Mouse (Mus musculus) liver, postnatal 0 days (tissue): Measurements from ENCODE around the gene Mycbp2. TPM values are rescaled to one million over a fixed set of nuclear protein-coding genes. Genes with fewer than 3 reads are reported as not detected.

ENCODE experiments used
- ATAC-seq: fragments of 200-750 bp; cut with Nextera tagmentation; 2 replicates; pipeline ENCODE4 v1.8.0; 2017; ENCODE audit warnings: mild to moderate bottlenecking, moderate library complexity
- DNase-seq: peaks from one replicate; pipeline ENCODE4 v3.0.0-alpha.2; 2016
- H3K27ac ChIP-seq: fragments of 300-500 bp; sonication (generic); 2 replicates; pipeline ENCODE4 v1.5.1; 2014; ENCODE audit warnings: antibody characterized with exemption, moderate library complexity, mild to moderate bottlenecking, low read depth
- H3K27me3 ChIP-seq: fragments of 300-500 bp; sonication (generic); 2 replicates; pipeline ENCODE4 v1.6.1; 2014; ENCODE audit warnings: low read length, control low read depth, mixed read lengths; ENCODE audit not compliant: insufficient read depth
- H3K36me3 ChIP-seq: fragments of 300-500 bp; sonication (generic); replicated peaks from 2 replicates; pipeline ENCODE4 v1.6.1; 2014; ENCODE audit warnings: mild to moderate bottlenecking, control low read depth, low read length, moderate library complexity, mixed read lengths; ENCODE audit not compliant: insufficient read depth
- H3K4me1 ChIP-seq: fragments of 300-500 bp; sonication (generic); 2 replicates; pipeline ENCODE4 v1.6.1; 2014; ENCODE audit warnings: antibody characterized with exemption, mild to moderate bottlenecking, control low read depth; ENCODE audit not compliant: insufficient read depth
- H3K4me2 ChIP-seq: fragments of 300-500 bp; sonication (generic); 2 replicates; pipeline ENCODE4 v1.6.1; 2014; ENCODE audit warnings: low read depth, mild to moderate bottlenecking, low read length, moderate library complexity, mixed read lengths
- H3K4me3 ChIP-seq: fragments of 300-500 bp; sonication (generic); 2 replicates; pipeline ENCODE4 v1.5.1; 2014; ENCODE audit warnings: low read depth, low read length
- H3K9ac ChIP-seq: fragments of 300-500 bp; sonication (generic); replicated peaks from 2 replicates; pipeline ENCODE4 v1.6.1; 2014; ENCODE audit warnings: mild to moderate bottlenecking, moderate library complexity
- H3K9me3 ChIP-seq: fragments of 300-500 bp; sonication (generic); 2 replicates; pipeline ENCODE4 v1.6.1; 2016; ENCODE audit warnings: mild to moderate bottlenecking, control low read depth, low read length, mixed read lengths
- CTCF ChIP-seq: sonication (generic); IDR thresholded peaks from 2 replicates; pipeline ENCODE4 v1.5.1; 2016; ENCODE audit warnings: antibody characterized with exemption, low read depth
- EP300 ChIP-seq: IDR thresholded peaks from 2 replicates; pipeline ENCODE4 v1.6.1; 2016; ENCODE audit warnings: antibody characterized with exemption, low read depth, mild to moderate bottlenecking
- WGBS: fragments of 180-500 bp; shearing (Covaris S2); extraction: QIAGEN DNeasy Blood & Tissue Kit; methylation state at CpG from one replicate; pipeline ENCODE4 v1.1.7; 2014; ENCODE audit not compliant: insufficient replicate concordance; 5-methylcytosine and 5-hydroxymethylcytosine counted together
- polyA plus RNA-seq: library from polyadenylated mRNA; unstranded; fragments of >200 nt; fragmentation: Nextera tagmentation; extraction: Ambion mirVana; gene quantifications from 2 replicates; pipeline ENCODE4 v1.2.1, GENCODE M21; 2015

Gene Mycbp2
- 7.1 and 8.0 TPM in 2 replicates for polyA plus RNA-seq

- no peaks in the 10 kb centered on the region for H3K9me3 ChIP-seq
These were observed at the start of gene Mycbp2 for GRCm38 (mm10) chr14:103346729-103347505. Mycbp2 (minus strand) TSS chr14:103346814.

GRCm38 (mm10) chr14:103392391-103392790, 45.8 kb upstream of the Mycbp2 start:
- H3K9ac ChIP-seq = no peak overlapping the region
- H3K9me3 ChIP-seq = no peaks in the 10 kb centered on the region
- no peaks in the 10 kb centered on the region for H3K36me3 ChIP-seq
- no peak for TF ChIP-seq EP300
- TF ChIP-seq CTCF = no peak
- H3K27ac ChIP-seq = no peak overlapping the region
- H3K27me3 ChIP-seq = no peaks in the 10 kb centered on the region
- H3K4me1 ChIP-seq = no peaks in the 10 kb centered on the region
- ATAC-seq (no peak), DNase-seq (no peak)
- no peak overlapping the region for H3K4me2 ChIP-seq
- no peak overlapping the region for H3K4me3 ChIP-seq
- 36% methylated on average over 7 of the region's 7 CpGs for WGBS

More at GRCm38 (mm10) chr14:103346729-103347505, at the start of gene Mycbp2:
- DNase-seq (peak; percentile 99), ATAC-seq (peak; percentile 96)
- 3% methylated on average over 35 of the region's 41 CpGs for WGBS
- H3K4me3 ChIP-seq = peak within 1 kb of the TSS; percentile 84
- H3K9ac ChIP-seq = peak within 1 kb of the TSS; percentile 80
- TF ChIP-seq CTCF (no peak), EP300 (0 out of 2 replicates have a peak, but pooled peaks have one; percentile 32)
- H3K4me1 ChIP-seq = peaks cover 36% of the 10 kb centered on the region
- H3K27ac ChIP-seq = peak within 1 kb of the TSS; percentile 93
- no peaks in the 10 kb centered on the region for H3K36me3 ChIP-seq
- H3K27me3 ChIP-seq = no peaks in the 10 kb centered on the region
- peak within 1 kb of the TSS; percentile 97 for H3K4me2 ChIP-seq

- TF ChIP-seq EP300 (no peak), CTCF (no peak)
- Histone ChIP-seq H3K4me1 (no peaks in the 10 kb centered on the region), H3K27me3 (no peaks in the 10 kb centered on the region), H3K9me3 (no peaks in the 10 kb centered on the region), H3K9ac (no peak overlapping the region), H3K4me3 (no peak overlapping the region), H3K36me3 (no peaks in the 10 kb centered on the region), H3K27ac (no peak overlapping the region), H3K4me2 (no peak overlapping the region)
- DNase-seq = no peak
- 81% methylated on average over 4 of the region's 4 CpGs for WGBS
- no peak for ATAC-seq
These were observed 40.8 kb upstream of the Mycbp2 start for GRCm38 (mm10) chr14:103387431-103387830.

- H3K27ac ChIP-seq = no peak overlapping the region
- ATAC-seq (no peak), DNase-seq (no peak)
- no peak overlapping the region for H3K4me3 ChIP-seq
- H3K4me2 ChIP-seq = no peak overlapping the region
- no peaks in the 10 kb centered on the region for H3K9me3 ChIP-seq
- TF ChIP-seq CTCF = no peak
- no peak overlapping the region for H3K9ac ChIP-seq
- WGBS = 68% methylated on average over 8 of the region's 8 CpGs
- no peaks in the 10 kb centered on the region for H3K27me3 ChIP-seq
- no peaks in the 10 kb centered on the region for H3K36me3 ChIP-seq
- H3K4me1 ChIP-seq = no peaks in the 10 kb centered on the region
These were observed 40.3 kb upstream of the Mycbp2 start for GRCm38 (mm10) chr14:103386871-103387270.

- TF ChIP-seq EP300 (no peak), CTCF (no peak)
- no peaks in the 10 kb centered on the region for H3K9me3 ChIP-seq
- no peaks in the 10 kb centered on the region for H3K36me3 ChIP-seq
- DNase-seq (no peak), ATAC-seq (no peak)
- no peak overlapping the region for H3K4me2 ChIP-seq
- no peak overlapping the region for H3K9ac ChIP-seq
- no peak overlapping the region for H3K27ac ChIP-seq
- H3K4me3 ChIP-seq = no peak overlapping the region
- 53% methylated on average over 13 of the region's 13 CpGs for WGBS
- no peaks in the 10 kb centered on the region for H3K4me1 ChIP-seq
- no peaks in the 10 kb centered on the region for H3K27me3 ChIP-seq
These were observed 38.5 kb upstream of the Mycbp2 start for GRCm38 (mm10) chr14:103385084-103385610.

- TF ChIP-seq EP300 (no peak), CTCF (no peak)
- ATAC-seq (no peak), DNase-seq (no peak)
- no peaks in the 10 kb centered on the region for H3K9me3 ChIP-seq
- H3K4me1 ChIP-seq = no peaks in the 10 kb centered on the region; the same call in 1 of the 2 replicates
- H3K36me3 ChIP-seq = no peaks in the 10 kb centered on the region
- H3K27ac ChIP-seq = no peak overlapping the region
- no peak overlapping the region for H3K9ac ChIP-seq
- WGBS = 67% methylated on average over 3 of the region's 3 CpGs
- no peak overlapping the region for H3K4me3 ChIP-seq
- H3K4me2 ChIP-seq = no peak overlapping the region
- H3K27me3 ChIP-seq = no peaks in the 10 kb centered on the region
These were observed 32.1 kb upstream of the Mycbp2 start for GRCm38 (mm10) chr14:103378703-103379102.
